Mouse (Mus musculus): ENCODE measurements around the gene Olfr1477.
"Not testable (repeated sequence)": the region's sequence is repeated elsewhere in the genome, so short reads cannot be mapped to it uniquely, and the experiment has no call there.

Olfr1477 gene

GRCm38 (mm10) chr19:13500246-13500645, at the start of gene Olfr1477:
Gene Olfr1477 (plus strand): TSS chr19:13500546.
- DNase-seq = no peak

- DNase-seq = no peak
Measured at GRCm38 (mm10) chr19:13455986-13456385, 44.4 kb upstream of the Olfr1477 start, which contains the start of gene Olfr1472. Gene Olfr1472 (minus strand): TSS chr19:13456086.

GRCm38 (mm10) chr19:13469265-13469664, 31.1 kb upstream of the Olfr1477 start, which contains the start of gene Olfr1474:
Gene Olfr1474 (plus strand): TSS chr19:13469565.
- DNase-seq = not testable (repeated sequence)

- DNase-seq = no peak
Measured at GRCm38 (mm10) chr19:13480096-13480495, 20.2 kb upstream of the Olfr1477 start, which contains the start of gene Olfr1475. Gene Olfr1475 (minus strand): TSS chr19:13480196.

DNA sequence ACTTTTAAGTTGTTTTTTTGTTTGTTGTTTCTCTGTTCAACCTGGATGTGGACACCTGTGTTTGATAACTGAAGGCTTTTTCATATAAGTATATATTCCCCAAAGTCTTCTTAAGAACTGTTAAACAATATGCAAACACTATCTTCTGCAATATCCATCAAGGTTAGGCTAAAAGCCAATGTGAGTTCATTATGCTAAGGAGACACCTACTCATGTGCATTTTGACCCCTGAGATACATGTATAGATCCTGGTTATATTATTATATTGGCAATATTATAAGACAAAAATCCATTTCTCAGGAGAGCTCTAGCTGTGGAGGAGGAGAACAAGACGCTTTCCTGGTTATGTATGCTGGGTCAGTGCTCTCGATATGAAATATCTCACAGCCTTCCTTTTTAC, 27.3 kb downstream of the Olfr1477 start, which contains the start of gene Olfr1480:
Olfr1480 (plus strand) TSS at position 301 of the 400 bp plus-strand sequence.
- DNase-seq = no peak
